Mouse (Mus musculus) testis, adult 2 months (tissue): ENCODE measurements around the gene Krt18.

ENCODE experiments used
- CTCF ChIP-seq: fragments of 200-500 bp; IDR thresholded peaks from 2 replicates; pipeline ENCODE4 v1.5.1; 2012; ENCODE audit warnings: low read depth, mild to moderate bottlenecking, inconsistent platforms, low read length, moderate library complexity; ENCODE audit not compliant: control insufficient read depth, insufficient read depth, insufficient replicate concordance
- POLR2A ChIP-seq: fragments of 200-500 bp; IDR thresholded peaks from 2 replicates; pipeline ENCODE4 v1.6.1; 2012; ENCODE audit warnings: low read depth, mild to moderate bottlenecking, inconsistent platforms, low read length, moderate library complexity; ENCODE audit not compliant: control insufficient read depth

- TF ChIP-seq POLR2A (no peak), CTCF (no peak)
These were observed 37.0 kb upstream of the Krt18 start for GRCm38 (mm10) chr15:101990946-101991345.
